ENCODE assay signal across 13 mouse cellular contexts in genomic region chr1:42597065-42597464, GRCm38 (mm10).
"Had no signal": no experiment of that assay in that cellular context is flagged by ENCODE, and none has a peak within 500 bp of the region (broad histone marks: within the 10 kb centered on the region; RNA-seq: fewer than 3 reads in every experiment).

No protein-coding gene starts in this region.

- H3K4me2 ChIP-seq: limb, embryonic 12.5 days; liver, embryonic 12.5 days; lung, embryonic 15.5 days; midbrain, embryonic 11.5 days; midbrain, embryonic 15.5 days; neural tube, embryonic 12.5 days had no signal

- H3K36me3 ChIP-seq: limb, embryonic 12.5 days; liver, embryonic 12.5 days; lung, embryonic 15.5 days; midbrain, embryonic 15.5 days; neural tube, embryonic 12.5 days had no signal

- ATAC-seq: intestine, embryonic 16.5 days; liver, embryonic 12.5 days; midbrain, embryonic 15.5 days had no signal

- H3K9ac ChIP-seq: limb, embryonic 12.5 days; liver, embryonic 12.5 days; lung, embryonic 15.5 days; midbrain, embryonic 15.5 days; neural tube, embryonic 12.5 days had no signal

- H3K4me3 ChIP-seq: layer of hippocampus, adult 2 months; limb, embryonic 12.5 days; liver, embryonic 12.5 days; lung, embryonic 15.5 days; megakaryocyte, embryonic 14.5 days; midbrain, embryonic 15.5 days; neural tube, embryonic 12.5 days had no signal

- H3K9me3 ChIP-seq: limb, embryonic 12.5 days; liver, embryonic 12.5 days; lung, embryonic 15.5 days; midbrain, embryonic 15.5 days; neural tube, embryonic 12.5 days had no signal

- H3K4me1 ChIP-seq: limb, embryonic 12.5 days; liver, embryonic 12.5 days; lung, embryonic 15.5 days; megakaryocyte, embryonic 14.5 days; midbrain, embryonic 15.5 days; neural tube, embryonic 12.5 days had no signal

- DNase-seq: lung, postnatal 14 days; thymus, adult 18-20 months; thymus, postnatal 25 days had no signal

- H3K27me3 ChIP-seq: limb, embryonic 12.5 days; liver, embryonic 12.5 days; lung, embryonic 15.5 days; megakaryocyte, embryonic 14.5 days; midbrain, embryonic 15.5 days; neural tube, embryonic 12.5 days had no signal

- H3K27ac ChIP-seq: layer of hippocampus, adult 2 months; limb, embryonic 12.5 days; liver, embryonic 12.5 days; lung, embryonic 15.5 days; macrophage; midbrain, embryonic 15.5 days; neural tube, embryonic 12.5 days had no signal
